Mouse (Mus musculus): ENCODE measurements around the gene Nup210l.

Gene Nup210l

GRCm38 (mm10) chr3:90159757-90160156 lies 55.8 kb downstream of the Nup210l start:
- DNase-seq (ENCODE audit: low read depth, low spot score): no peak

- no peak for DNase-seq (ENCODE audit: low read depth, low spot score)
Measured at GRCm38 (mm10) chr3:90161541-90161940, 57.6 kb downstream of the Nup210l start.

DNA sequence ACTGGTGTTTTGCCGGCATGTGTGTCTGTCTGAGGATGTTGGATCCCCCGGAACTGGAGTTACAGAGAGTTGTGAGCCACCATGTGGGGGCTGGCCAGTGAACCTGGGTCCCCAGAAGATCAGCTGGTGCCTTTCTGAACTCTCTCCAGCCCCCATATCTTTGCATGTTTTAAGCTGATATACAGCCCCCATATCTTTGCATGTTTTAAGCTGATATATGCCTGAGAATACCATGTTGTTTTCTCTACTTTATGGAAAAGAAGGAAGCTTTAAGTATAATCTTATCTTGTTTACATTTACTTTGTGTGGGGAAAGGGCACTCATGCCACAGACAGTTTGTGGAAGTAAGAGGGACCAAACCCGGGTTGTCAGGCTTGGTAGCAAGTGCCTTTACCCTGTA lies 75.6 kb downstream of the Nup210l start:
- DNase-seq (ENCODE audit: low read depth, low spot score): no peak

DNA sequence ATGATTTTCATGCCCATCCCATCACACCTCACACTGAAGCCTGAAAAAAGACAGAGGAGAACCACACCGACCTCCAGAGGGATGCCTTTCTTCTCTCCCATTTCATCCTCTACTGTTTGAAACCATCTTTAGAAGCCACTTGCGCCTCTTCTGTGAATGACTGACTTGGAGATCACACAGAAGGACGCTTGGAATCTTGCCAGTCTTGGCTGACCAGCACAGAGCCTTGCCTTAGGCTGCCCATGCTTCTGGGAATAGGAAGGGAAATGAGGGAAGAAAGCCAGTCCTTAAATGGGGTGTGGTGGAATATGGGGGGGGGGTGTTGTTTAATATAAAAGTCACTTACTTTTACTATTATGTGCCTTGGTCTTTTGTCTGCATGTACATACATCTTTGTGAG lies 79.6 kb downstream of the Nup210l start:
- DNase-seq (ENCODE audit: low read depth, low spot score): peak; percentile 23

- no peak for DNase-seq (ENCODE audit: low read depth, low spot score)
Measured at GRCm38 (mm10) chr3:90190859-90191510, 87.1 kb downstream of the Nup210l start.

- DNase-seq (ENCODE audit: low read depth, low spot score): no peak
Measured at GRCm38 (mm10) chr3:90194759-90195158, 90.8 kb downstream of the Nup210l start.

DNA sequence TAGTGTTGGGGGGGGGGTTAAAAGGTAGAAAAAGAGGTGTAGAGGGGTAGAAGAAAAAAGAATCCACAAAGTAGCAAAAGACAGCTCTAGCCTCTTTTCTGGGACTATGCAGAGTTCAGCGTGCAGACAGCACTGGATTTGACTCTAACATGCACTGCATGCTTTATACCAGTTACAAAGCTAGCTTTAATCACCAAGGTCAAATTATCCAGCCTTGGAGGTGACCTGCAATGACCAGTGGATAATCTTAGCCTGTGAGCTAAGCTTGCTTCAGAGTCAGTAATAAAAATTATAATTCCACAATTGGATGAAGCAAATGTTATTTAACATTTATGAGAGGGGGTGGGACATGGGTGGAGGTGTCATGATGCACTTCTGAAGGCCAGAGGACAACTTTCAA lies 91.7 kb downstream of the Nup210l start:
- DNase-seq (ENCODE audit: low read depth, low spot score): no peak

GRCm38 (mm10) chr3:90197548-90197947 lies 93.6 kb downstream of the Nup210l start:
- no peak for DNase-seq (ENCODE audit: low read depth, low spot score)

- DNase-seq (ENCODE audit: low read depth, low spot score): no peak
Measured at GRCm38 (mm10) chr3:90202884-90203283, 99.0 kb downstream of the Nup210l start.

DNA sequence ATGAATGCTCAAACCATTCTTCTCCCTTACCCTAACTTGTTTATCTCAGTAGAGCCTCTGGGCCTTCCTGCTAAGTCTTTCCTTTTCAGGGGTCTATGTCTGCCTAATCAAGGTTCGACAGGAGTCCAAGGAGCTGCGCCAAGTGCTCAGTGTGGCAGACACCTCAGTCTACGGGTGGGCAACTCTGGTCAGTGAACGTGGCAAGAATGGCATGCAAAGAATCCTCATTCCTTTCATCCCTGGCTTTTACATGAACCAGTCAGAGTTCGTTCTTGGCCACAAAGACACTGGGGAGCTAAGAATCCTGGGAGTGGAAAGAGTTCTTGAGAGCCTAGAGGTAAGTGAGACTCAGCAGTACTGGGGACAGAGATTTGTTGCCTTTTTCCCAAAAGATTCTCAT lies 99.7 kb downstream of the Nup210l start:
- DNase-seq (ENCODE audit: low read depth, low spot score): no peak

- no peak for DNase-seq (ENCODE audit: low read depth, low spot score)
Measured at GRCm38 (mm10) chr3:90204582-90204981, 100.7 kb downstream of the Nup210l start.

- DNase-seq (ENCODE audit: low read depth, low spot score): no peak
Measured at GRCm38 (mm10) chr3:90208662-90209061, 104.7 kb downstream of the Nup210l start.

GRCm38 (mm10) chr3:90209908-90210566 lies 106.1 kb downstream of the Nup210l start:
- no peak for DNase-seq (ENCODE audit: low read depth, low spot score)

DNA sequence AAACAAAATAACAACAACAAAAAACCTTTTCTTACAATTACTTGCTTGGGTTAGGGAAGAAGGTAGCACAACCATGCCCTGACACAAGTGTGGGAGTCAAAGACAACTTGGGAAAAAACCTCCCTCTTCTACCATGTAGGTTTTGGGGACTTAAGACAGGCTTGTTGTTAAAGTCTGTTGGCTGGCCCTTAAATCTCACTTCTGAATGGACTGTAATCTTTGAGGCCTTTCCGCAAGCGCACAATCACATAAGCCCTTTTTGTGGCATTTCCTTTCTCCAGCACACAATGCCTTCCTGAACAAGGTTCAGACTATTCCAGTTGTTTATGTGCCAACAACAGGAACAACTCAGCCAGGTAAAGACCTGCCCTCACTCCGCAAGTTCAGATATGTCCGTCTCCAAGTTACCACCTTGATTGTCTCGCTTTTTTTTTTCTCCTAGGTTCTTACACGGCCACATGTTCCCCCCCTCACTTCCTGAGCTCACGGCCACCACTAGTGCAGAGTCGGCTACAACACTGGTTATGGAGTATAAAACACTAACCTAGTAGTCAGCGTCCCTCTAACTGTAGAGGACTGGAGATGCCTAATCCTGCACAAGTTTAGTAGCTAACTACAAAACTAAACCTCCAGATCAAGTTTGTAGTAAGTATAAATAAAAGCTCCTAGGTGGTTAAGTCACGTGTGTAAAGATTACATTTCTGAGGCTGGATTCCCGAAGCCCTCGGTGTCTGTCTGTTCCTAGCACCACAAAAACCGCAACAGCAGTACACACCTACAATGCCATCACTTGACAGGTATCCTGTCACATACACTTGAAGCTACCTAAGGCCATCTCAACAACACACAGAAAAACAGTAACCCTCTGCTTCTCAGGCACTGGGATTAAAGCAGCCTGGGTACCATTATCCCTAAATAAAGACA lies 107.8 kb downstream of the Nup210l start:
- no peak for DNase-seq (ENCODE audit: low read depth, low spot score)

GRCm38 (mm10) chr3:90212723-90213122 lies 108.8 kb downstream of the Nup210l start:
- DNase-seq (ENCODE audit: low read depth, low spot score): no peak

DNA sequence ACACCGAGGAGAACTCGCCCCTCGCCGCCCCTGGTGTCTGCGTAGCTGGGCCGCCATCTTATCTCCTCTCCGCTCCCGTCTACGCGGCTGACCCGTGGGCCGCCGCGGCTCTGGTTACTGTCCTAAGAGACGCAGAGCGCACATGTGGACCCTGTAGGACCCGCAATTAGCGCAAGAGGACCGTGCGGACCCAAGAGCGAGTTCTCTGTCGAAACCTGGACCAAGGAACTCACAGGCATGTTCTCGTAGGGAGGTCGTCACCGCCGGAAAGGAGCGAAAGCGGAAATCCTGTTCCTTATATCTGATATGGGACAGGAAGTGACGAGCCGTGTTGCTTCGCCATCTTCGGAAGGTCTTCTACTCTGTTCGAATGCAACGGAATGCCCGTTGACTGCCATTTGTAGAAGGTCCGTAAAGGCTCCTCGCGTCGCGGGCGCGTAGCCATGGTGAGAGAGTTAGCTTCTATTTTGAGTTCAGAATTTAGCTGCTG lies 109.5 kb downstream of the Nup210l start, which contains the start of the genes Rps27 and Rab13:
Gene Rps27, minus strand, starts transcription at position 275 of the 490 bp plus-strand sequence.
Gene Rab13, plus strand, starts transcription at position 319 of the 490 bp plus-strand sequence.
- DNase-seq (ENCODE audit: low read depth, low spot score): peak; percentile 99

GRCm38 (mm10) chr3:90213956-90214684 lies 110.2 kb downstream of the Nup210l start:
- peak; percentile 58 for DNase-seq (ENCODE audit: low read depth, low spot score)

DNA sequence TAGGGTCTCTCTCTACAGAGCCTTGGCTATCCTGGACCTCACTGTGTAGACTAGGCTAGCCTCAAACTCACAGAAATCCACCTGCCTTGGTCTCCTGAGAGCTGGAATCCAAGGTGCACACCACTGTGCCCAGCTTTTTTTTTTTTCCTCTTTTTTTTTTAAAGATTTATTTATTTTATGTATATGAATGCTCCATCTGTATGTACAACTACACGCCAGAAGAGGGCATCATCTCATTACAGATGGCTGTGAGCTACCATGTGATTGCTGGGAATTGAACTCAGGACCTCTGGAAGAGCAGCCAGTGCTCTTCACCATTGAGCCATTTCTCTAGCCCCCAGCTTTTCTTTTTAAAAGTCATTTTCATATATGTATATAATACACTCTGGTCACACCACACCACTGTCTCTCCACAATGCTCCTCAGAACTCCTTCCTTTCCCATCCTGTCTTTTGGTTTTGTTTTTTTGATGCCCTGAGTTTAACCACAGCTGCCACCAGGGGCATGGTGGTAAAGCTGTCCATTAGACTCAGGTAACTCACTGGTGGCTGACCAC lies 112.0 kb downstream of the Nup210l start:
- no peak for DNase-seq (ENCODE audit: low read depth, low spot score)

DNA sequence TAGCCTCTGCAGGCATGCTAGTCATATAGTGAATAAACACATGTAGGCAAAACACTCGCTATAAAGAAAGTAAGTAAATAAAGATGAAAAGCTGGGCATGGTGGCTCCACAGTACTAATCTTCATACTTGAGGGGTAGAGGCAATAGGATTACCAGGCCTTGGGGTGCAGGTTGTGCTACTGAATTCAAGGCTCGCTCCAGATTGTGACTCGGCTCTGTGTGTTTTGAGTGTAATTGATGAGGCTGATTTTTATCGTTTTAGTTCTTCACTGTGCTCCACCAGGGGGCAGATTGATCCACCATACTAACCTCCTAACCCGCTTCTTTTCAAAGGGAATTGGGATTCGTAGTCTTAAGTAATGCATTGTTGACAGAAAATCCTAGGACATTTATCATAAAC lies 116.2 kb downstream of the Nup210l start:
- peak; percentile 85 for DNase-seq (ENCODE audit: low read depth, low spot score)

- peak; percentile 41 for DNase-seq (ENCODE audit: low read depth, low spot score)
Measured at GRCm38 (mm10) chr3:90220531-90220951, 116.6 kb downstream of the Nup210l start.

DNA sequence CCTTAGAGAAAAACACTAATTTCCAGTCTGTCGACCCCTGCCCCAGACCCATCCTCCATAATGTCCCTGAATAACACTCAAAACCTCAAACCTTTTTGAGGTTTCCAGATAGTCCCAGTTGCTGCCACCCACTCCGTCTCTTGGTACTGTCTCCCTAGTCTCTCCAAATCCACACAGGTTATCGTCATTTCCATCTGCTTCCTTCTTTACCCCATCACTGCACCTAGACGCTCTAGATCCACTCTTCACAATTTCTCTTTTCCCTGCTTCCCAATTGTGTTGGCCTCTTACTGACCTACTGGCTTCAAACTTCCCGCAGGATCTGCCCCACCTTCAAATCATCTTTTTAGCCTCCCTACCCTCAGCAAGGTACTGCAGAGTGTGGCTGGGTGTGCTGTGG lies 117.2 kb downstream of the Nup210l start:
- DNase-seq (ENCODE audit: low read depth, low spot score): no peak

Measured in brain, adult 2 months (tissue).